Mouse (Mus musculus) G1E (cell line): ENCODE data around the gene Cdx2.

Experiments used
- CTCF ChIP-seq: IDR thresholded peaks from 2 replicates; pipeline ENCODE4 v1.5.1; 2012; ENCODE audit warnings: low read depth, low read length, inconsistent platforms, mixed read lengths
- GATA1 ChIP-seq: IDR thresholded peaks from 2 replicates; pipeline ENCODE4 v1.6.1; 2012; ENCODE audit warnings: borderline replicate concordance, low read length, inconsistent platforms, mixed read lengths
- GATA2 ChIP-seq: IDR thresholded peaks from 2 replicates; pipeline ENCODE4 v1.6.1; 2012; ENCODE audit warnings: low read depth, low read length, inconsistent platforms, borderline replicate concordance
- TAL1 ChIP-seq: conservative IDR thresholded peaks from 2 replicates; pipeline ENCODE4 v1.6.1; 2012; ENCODE audit warnings: low read depth, low read length, inconsistent platforms, mixed read lengths

- TF ChIP-seq CTCF, result no peak
- no peak for TF ChIP-seq TAL1
- TF ChIP-seq GATA2, result no peak
- no peak for TF ChIP-seq GATA1
These were observed 30.1 kb downstream of the Cdx2 start for GRCm38 (mm10) chr5:147276701-147277546.
